Mouse (Mus musculus) embryonic facial prominence, embryonic 11.5 days (tissue): ENCODE measurements at regions not wholly inside any gene's neighbourhood (a gene's known extent, or its start where the extent isn't known, plus 50 kb on each side); places are given as distances from the start of the nearest gene placed in this dataset.

Experiments used
- ATAC-seq: fragments of 200-750 bp; cut with Nextera tagmentation; replicated peaks from 2 replicates; pipeline ENCODE4 v1.8.0; 2017; ENCODE audit warnings: low read depth; ENCODE audit not compliant: insufficient number of reproducible peaks, low FRiP score, low TSS enrichment
- DNase-seq: peaks from one replicate; pipeline ENCODE4 v3.0.0-alpha.2; 2015; ENCODE audit warnings: low spot score
- H3K27ac ChIP-seq: fragments of 300-500 bp; sonication (generic); replicated peaks from 2 replicates; pipeline ENCODE4 v1.5.1; 2014; ENCODE audit warnings: mild to moderate bottlenecking, low read depth, low read length, control low read depth
- H3K27me3 ChIP-seq: fragments of 300-500 bp; sonication (generic); 2 replicates; pipeline ENCODE4 v1.6.1; 2014; ENCODE audit warnings: mild to moderate bottlenecking, low read length, moderate library complexity, mixed read lengths; ENCODE audit not compliant: control insufficient read depth, insufficient read depth
- H3K36me3 ChIP-seq: fragments of 300-500 bp; sonication (generic); replicated peaks from 2 replicates; pipeline ENCODE4 v1.6.1; 2014; ENCODE audit warnings: low read depth, mild to moderate bottlenecking, low read length, moderate library complexity, mixed read lengths; ENCODE audit not compliant: control insufficient read depth, insufficient read depth
- H3K4me1 ChIP-seq: fragments of 300-500 bp; sonication (generic); 2 replicates; pipeline ENCODE4 v1.6.1; 2014; ENCODE audit warnings: low read length, mixed read lengths; ENCODE audit not compliant: control insufficient read depth, insufficient read depth
- H3K4me2 ChIP-seq: fragments of 300-500 bp; sonication (generic); 2 replicates; pipeline ENCODE4 v1.6.1; 2014; ENCODE audit warnings: low read depth, mild to moderate bottlenecking, control low read depth, low read length, moderate library complexity
- H3K4me3 ChIP-seq: fragments of 300-500 bp; sonication (generic); 2 replicates; pipeline ENCODE4 v1.5.1; 2014; ENCODE audit warnings: low read depth, low read length, control low read depth
- H3K9ac ChIP-seq: fragments of 300-500 bp; sonication (generic); replicated peaks from 2 replicates; pipeline ENCODE4 v1.6.1; 2014; ENCODE audit warnings: mild to moderate bottlenecking, control low read depth, low read length
- H3K9me3 ChIP-seq: fragments of 300-500 bp; sonication (generic); replicated peaks from 2 replicates; pipeline ENCODE4 v1.6.1; 2016; ENCODE audit warnings: mild to moderate bottlenecking, low read length, inconsistent platforms, mixed read lengths; ENCODE audit not compliant: control insufficient read depth
- WGBS: fragments of 180-500 bp; shearing (Covaris S2); extraction: QIAGEN DNeasy Blood & Tissue Kit; methylation state at CpG from one replicate; pipeline ENCODE4 v1.1.7; 2014; 5-methylcytosine and 5-hydroxymethylcytosine counted together

- H3K4me2 ChIP-seq, result no peak overlapping the region
- no peaks in the 10 kb centered on the region for H3K36me3 ChIP-seq
- DNase-seq, result no peak
- H3K27ac ChIP-seq, result no peak overlapping the region
- ATAC-seq, result no peak
- no peak overlapping the region for H3K4me3 ChIP-seq
- no peak overlapping the region for H3K9ac ChIP-seq
- no peaks in the 10 kb centered on the region for H3K9me3 ChIP-seq
- H3K27me3 ChIP-seq, result no peaks in the 10 kb centered on the region
- 55% methylated on average over 6 of the region's 6 CpGs for WGBS
- H3K4me1 ChIP-seq, result no peaks in the 10 kb centered on the region
These were observed 242.3 kb downstream of the Prex1 start for GRCm38 (mm10) chr2:166471257-166471753.

DNA sequence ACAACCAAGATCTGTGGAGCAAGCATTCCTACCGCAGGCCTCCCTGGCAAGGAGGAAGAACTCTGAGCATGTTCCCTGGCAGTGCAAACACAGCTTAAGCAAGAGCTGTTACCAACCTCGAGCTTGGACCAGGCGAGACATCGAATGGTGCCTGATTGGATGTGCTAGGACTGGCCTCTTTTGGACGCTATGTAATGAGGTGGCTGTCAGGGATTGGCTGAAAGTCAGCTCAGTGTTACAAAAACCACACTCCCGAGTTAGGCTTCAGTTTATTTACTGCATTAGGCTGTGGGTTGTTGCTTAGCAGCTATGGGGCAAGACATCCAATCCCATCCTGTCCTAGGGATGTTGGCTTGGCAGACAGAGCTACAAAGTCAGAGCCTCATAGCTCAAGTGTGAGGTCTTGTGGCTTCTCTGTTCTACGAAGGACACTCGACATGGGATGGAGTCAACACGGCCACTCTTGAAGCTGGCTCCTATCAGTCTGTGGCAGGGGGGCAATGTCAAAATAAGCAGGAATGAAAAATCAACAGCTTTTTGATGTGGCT lies 244.5 kb downstream of the Prex1 start:
- Histone ChIP-seq H3K4me1 (no peaks in the 10 kb centered on the region), H3K9ac (no peak overlapping the region), H3K36me3 (no peaks in the 10 kb centered on the region), H3K27ac (no peak overlapping the region), H3K4me3 (no peak overlapping the region), H3K9me3 (no peaks in the 10 kb centered on the region), H3K27me3 (no peaks in the 10 kb centered on the region), H3K4me2 (no peak overlapping the region)
- ATAC-seq, result no peak
- DNase-seq, result no peak
- WGBS, result 86% methylated on average over 9 of the region's 9 CpGs

GRCm38 (mm10) chr2:166467137-166467536 lies 246.5 kb downstream of the Prex1 start:
- Histone ChIP-seq H3K9ac (no peak overlapping the region), H3K27ac (no peak overlapping the region), H3K9me3 (no peaks in the 10 kb centered on the region), H3K4me3 (no peak overlapping the region), H3K4me2 (no peak overlapping the region), H3K4me1 (no peaks in the 10 kb centered on the region), H3K27me3 (no peaks in the 10 kb centered on the region), H3K36me3 (no peaks in the 10 kb centered on the region)
- no peak for ATAC-seq
- 69% methylated on average over 7 of the region's 7 CpGs for WGBS
- DNase-seq, result peak; percentile 28

DNA sequence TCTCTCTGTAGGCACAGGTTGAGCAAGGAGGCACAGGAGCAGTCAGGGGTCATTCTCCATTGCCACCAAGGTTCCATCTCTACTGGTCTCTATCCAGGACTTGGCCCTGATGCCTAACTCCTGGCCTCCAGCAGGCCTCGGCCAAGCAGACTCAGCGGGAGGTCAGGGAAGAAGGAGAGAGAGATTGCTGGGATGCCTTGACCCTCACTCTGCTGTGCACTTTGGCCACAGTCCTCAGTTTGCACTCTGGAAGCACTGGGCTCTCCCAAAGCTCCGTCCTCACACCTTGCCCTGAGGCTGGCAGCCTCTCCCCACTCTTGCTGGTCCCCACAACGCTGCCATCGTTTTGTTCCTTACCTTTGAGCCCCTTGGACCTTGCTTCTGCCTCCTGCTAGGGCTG lies 248.1 kb downstream of the Prex1 start:
- no peak for ATAC-seq
- H3K4me3 ChIP-seq, result no peak overlapping the region
- no peaks in the 10 kb centered on the region for H3K4me1 ChIP-seq
- H3K9ac ChIP-seq, result no peak overlapping the region
- WGBS, result 84% methylated on average over 5 of the region's 5 CpGs
- no peaks in the 10 kb centered on the region for H3K9me3 ChIP-seq
- H3K36me3 ChIP-seq, result no peaks in the 10 kb centered on the region
- no peaks in the 10 kb centered on the region for H3K27me3 ChIP-seq
- no peak overlapping the region for H3K4me2 ChIP-seq
- no peak for DNase-seq
- H3K27ac ChIP-seq, result no peak overlapping the region

DNA sequence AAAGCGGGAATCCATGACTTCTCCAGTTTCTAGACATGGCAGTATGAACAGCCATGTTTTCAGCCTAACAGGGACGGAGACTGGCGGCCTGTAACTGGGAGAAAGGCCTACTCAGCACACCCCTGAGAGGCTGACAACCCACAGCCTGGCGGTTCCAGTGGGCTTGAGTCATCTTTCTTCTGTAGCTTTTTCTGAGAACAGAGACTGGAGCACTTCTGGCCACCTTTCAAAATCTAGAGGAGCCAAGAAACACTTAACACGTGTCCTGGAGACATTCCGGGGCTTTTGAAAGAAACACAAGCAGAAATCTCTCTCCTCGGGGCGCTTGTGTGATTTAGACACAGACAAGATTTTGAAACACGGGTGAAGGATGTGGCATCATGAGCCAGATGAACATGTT lies 250.1 kb downstream of the Prex1 start:
- 86% methylated on average over 9 of the region's 9 CpGs for WGBS
- H3K9ac ChIP-seq, result no peak overlapping the region
- no peak overlapping the region for H3K27ac ChIP-seq
- DNase-seq, result no peak
- no peak overlapping the region for H3K4me2 ChIP-seq
- H3K4me3 ChIP-seq, result no peak overlapping the region
- no peaks in the 10 kb centered on the region for H3K36me3 ChIP-seq
- no peak for ATAC-seq
- H3K27me3 ChIP-seq, result no peaks in the 10 kb centered on the region
- no peaks in the 10 kb centered on the region for H3K9me3 ChIP-seq
- peaks cover 3% of the 10 kb centered on the region for H3K4me1 ChIP-seq

- H3K36me3 ChIP-seq, result no peaks in the 10 kb centered on the region
- no peak for DNase-seq
- H3K9me3 ChIP-seq, result no peaks in the 10 kb centered on the region
- WGBS, result 94% methylated on average over 3 of the region's 3 CpGs
- no peak overlapping the region for H3K4me2 ChIP-seq
- H3K9ac ChIP-seq, result no peak overlapping the region
- no peak overlapping the region for H3K27ac ChIP-seq
- peaks cover 3% of the 10 kb centered on the region for H3K4me1 ChIP-seq
- no peak overlapping the region for H3K4me3 ChIP-seq
- no peaks in the 10 kb centered on the region for H3K27me3 ChIP-seq
- ATAC-seq, result no peak
These were observed 251.7 kb downstream of the Prex1 start for GRCm38 (mm10) chr2:166461956-166462355.

DNA sequence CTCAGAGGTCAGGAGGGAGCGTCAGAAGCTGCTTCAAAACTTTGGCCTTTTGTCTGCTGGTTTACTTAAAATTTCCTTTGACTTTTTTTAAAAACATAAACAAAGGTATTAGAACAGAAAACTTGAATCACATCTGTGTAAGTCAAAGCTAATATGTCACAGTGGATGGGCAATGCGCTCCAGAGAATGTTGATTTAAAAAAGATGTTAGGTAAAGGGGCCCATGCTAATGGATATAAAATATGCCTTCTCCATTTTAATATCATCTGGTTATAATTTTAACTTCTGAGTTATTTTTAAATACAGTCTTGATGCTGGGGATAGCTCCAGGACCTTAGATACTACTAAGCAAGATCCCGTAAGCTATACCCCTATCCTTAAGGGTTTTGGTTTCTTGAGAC lies 252.5 kb downstream of the Prex1 start:
- Histone ChIP-seq H3K36me3 (no peaks in the 10 kb centered on the region), H3K4me1 (peaks cover 3% of the 10 kb centered on the region), H3K4me2 (no peak overlapping the region), H3K27me3 (no peaks in the 10 kb centered on the region), H3K4me3 (no peak overlapping the region), H3K9ac (no peak overlapping the region), H3K9me3 (no peaks in the 10 kb centered on the region), H3K27ac (peak overlapping the region; percentile 52)
- 58% methylated on average over 3 of the region's 3 CpGs for WGBS
- no peak for ATAC-seq
- peak; percentile 51 for DNase-seq

- Histone ChIP-seq H3K9ac (no peak overlapping the region), H3K27ac (peak overlapping the region; percentile 56), H3K9me3 (no peaks in the 10 kb centered on the region), H3K27me3 (no peaks in the 10 kb centered on the region), H3K4me1 (peaks cover 3% of the 10 kb centered on the region), H3K4me3 (no peak overlapping the region), H3K4me2 (no peak overlapping the region; the same call in 1 of the 2 replicates), H3K36me3 (no peaks in the 10 kb centered on the region)
- ATAC-seq (no peak), DNase-seq (peak; percentile 81)
- WGBS, result 28% methylated on average over 9 of the region's 9 CpGs
These were observed 253.7 kb downstream of the Prex1 start for GRCm38 (mm10) chr2:166459955-166460354.
